Mouse (Mus musculus): ENCODE results near the gene Spint1. TPM values are rescaled to one million over a fixed set of nuclear protein-coding genes. Genes with fewer than 3 reads are reported as not detected.

Spint1 gene
- total RNA-seq, 2 experiments from 2014 or later: 1.3 to 1.4 TPM

DNA sequence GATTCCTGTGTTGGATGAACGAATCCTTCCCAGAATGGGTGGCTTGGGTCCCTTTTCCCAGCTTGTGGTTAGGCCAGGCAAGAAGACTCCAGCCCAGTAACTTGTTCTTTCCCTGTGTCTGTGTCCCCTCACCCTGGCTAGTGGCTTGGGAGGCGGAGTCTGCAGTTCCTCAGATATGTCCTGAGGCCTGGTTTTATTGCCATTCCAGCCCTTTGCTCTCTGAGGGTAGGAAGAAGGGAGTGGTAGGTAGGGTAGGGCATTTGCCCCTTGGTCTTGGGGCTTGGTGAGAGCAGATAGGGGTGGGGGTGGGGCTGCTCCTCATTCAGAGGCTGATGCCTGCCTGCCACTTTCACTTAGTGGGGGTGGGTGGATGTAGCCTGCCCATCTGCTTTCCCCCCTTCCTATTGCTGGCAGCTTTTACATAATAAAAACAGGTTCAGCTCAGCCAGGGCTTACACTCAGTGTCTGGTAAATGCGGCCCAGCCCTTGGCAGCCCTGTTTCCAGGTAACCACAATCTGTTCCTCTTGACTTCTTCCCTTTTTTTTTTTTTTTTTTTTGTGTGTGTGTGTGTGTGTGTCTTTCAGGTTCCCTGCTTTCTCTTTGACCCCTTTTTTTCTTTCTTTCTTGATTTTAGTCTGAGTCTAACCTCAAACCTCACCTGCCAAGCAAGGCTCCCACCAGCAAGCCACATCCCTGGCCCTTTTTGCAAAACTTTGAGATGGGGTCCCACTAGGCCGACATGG lies 3.1 kb downstream of the Spint1 start:
- intact Hi-C loops (cut with DNase I): no loop called here
- DNase-seq (ENCODE audit: low spot score in 2 of 2): no peak

DNA sequence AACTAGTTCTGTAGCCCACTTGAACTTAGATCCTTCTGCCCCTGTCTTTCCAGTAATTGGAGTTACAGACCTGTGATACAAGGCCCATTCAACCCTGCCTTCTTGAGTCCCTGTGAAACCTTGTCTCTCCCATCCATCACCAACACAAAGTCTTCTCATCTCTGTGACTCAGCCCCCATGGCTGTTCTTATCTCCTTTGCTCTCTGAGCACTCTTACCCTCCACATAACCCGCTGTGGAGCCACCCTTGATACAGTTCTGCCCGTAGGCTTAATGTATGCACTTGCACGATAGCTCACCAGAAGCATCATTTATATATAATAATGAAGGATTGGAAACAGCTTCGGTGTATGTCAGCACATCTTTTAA lies 3.6 kb downstream of the Spint1 start:
- no peak for DNase-seq (ENCODE audit: low spot score in 2 of 2)
- intact Hi-C loops (cut with DNase I): no loop called here

DNA sequence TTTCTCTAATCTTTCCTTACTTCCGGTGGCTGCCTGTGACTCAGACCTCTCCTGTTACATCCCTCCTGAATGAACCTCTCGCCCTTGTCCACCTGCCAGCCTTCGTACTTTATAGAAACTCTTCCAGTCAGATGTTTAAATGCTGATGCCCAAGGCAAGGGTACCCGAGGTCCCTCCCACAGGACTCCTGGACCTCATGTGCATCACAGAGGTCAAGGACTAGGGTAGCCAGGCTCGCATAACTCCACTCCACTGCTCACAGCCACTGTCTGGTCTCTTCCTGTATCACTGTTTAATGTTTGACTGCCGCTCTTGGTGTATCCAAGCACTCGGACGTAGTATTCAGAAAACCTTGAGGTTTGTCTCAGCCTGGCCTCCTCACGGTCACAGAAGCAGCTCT lies 5.4 kb downstream of the Spint1 start:
- intact Hi-C loops (cut with DNase I): no loop called here
- no peak for DNase-seq (ENCODE audit: low spot score in 2 of 2)

DNA sequence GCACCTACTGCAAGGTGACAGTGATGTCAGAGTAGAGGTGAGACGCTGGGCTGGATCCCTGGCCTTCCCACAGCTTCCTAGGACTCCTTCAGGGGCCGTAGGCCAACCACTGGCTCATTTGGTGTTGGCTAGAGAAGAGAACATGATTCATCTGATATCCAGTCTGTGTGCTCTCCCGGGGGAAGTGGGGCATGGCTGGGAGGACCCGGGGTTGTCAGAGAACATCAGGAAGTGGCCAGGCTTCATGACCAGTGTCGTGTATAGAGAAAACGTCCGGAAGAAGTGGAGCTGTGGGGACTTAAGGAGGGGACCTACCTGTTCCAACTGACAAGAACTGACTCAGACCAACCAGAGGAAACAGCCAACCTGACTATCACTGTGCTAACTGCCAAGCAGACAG lies 8.1 kb downstream of the Spint1 start:
- intact Hi-C loops (cut with DNase I): no loop called here
- DNase-seq (ENCODE audit: low spot score in 2 of 2): no peak

DNA sequence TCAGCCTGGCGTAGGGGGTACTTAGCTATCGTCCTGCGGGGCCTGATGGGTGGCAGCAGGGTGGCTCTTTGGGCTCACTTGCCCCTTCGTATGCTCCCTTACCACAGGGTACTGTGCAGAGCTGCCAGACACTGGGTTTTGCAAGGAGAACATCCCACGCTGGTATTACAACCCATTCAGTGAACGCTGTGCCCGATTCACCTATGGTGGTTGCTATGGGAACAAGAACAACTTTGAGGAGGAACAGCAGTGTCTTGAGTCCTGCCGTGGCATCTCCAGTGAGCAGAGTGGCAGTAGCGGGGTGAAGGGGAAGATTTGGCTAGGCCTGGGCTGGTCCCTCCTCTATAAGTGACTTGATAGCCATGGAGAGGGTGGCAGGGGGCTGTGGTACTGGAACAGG lies 10.7 kb downstream of the Spint1 start:
- no peak for DNase-seq (ENCODE audit: low spot score in 2 of 2)

DNA sequence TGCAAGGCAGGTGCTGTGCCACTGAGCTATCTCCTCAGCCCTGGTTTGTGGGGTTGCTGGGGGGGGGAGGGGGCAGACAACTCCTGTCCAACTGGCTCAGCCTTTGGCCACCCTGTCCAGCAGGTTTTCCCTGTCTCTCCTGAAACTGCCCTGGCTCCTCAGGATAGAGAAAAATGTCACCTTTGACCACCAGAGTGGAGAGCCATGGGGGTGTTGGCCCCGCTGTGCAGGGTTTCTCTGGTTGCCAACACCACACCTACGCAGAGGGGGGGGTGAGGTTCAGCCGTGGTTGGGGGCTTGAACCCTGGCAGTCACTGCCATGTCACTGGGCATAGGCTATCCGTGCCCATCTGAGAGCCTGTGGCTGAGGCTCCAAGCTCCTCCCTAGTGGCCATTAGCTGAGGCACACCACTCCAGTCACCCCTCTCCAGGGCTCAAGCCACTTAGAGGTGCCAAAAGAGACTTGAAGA lies 12.5 kb downstream of the Spint1 start:
- DNase-seq (ENCODE audit: low spot score in 2 of 2): no peak
- intact Hi-C loops (cut with DNase I): loop anchor here (1.0 kb wide), 1 partner anchor 39 kb away; the partner anchor contains the start of gene Vps18

More for the DNA sequence above, 10.7 kb downstream of the Spint1 start:
- intact Hi-C loops (cut with DNase I): no loop called here

DNA sequence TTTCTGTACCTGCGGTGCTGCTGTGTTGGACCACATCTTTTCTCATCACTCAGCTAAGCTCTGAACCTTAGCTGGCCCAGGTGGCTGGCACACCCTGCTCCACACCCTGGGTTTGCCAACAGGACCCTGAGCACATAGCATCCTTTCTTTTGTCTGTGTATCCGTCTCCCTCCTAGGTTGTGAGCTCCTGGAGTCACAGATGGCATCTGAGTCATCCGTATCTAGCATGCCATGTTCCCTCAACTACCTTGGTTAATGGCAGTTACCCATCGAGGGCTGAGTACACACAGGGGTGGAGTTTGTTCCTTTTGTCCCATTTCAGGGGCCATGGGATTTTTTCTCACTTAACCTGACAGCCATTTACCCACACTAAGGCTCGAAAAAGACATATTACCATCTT lies 13.2 kb downstream of the Spint1 start:
- no peak for DNase-seq (ENCODE audit: low spot score in 2 of 2)
- intact Hi-C loops (cut with DNase I): loop anchor here (1.0 kb wide), 1 partner anchor 38 kb away; the partner anchor contains the start of gene Vps18

DNA sequence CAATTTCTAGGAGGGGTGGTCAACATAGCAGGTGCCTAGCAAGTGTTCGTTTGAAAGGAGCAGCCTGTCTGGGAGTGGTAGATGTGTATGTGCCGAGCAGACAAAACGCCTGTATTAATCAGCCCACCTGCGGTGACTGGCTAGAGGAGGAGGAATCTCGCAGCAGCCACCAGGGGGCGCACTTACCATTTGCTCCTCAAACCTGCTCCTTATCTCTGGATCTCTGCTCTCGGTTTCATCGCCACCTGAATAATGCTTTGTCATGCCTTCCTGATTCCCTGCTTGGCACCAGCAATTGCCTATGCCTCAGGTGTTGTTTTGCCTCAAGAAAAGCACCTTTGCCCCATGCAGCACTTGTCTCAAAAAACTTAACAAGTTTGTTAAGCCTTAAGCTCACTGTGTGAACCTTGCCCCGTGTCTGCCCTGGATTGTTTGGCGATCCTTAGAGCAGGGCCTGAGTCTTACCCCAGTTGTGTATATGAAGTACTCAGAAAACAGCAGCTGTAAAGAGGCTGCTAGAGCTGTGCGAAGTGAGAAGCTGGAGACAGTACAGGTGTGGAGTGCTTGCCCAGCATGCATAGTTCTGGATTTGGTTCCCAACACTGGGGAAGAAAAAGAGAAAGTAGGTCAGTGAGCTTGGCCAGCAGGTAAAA lies 13.8 kb downstream of the Spint1 start:
- intact Hi-C loops (cut with DNase I): loop anchor here (1.0 kb wide), 1 partner anchor 37 kb away; the partner anchor contains the start of gene Vps18
- DNase-seq (ENCODE audit: low spot score in 2 of 2): peak; percentile 67 to 74

DNA sequence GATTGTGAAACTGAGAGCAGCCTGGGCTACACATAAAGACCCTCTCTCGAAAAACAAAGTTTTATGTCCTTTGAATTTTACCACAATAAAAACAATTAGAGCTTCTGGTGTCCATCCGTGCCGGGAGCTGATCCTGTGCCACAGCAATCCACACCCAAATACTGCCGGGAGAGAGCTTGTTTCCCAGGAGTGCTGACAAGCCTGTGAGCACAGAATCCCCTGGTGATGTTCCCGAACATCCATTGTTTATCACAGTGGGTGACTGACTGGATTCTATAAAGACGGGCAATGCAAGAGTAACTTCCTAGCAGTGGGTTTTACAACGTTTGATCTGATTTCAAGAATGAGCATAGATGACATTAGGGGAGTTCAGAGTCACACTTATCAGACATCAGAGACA lies 17.8 kb downstream of the Spint1 start:
- no peak for DNase-seq (ENCODE audit: low spot score in 2 of 2)
- intact Hi-C loops (cut with DNase I): no loop called here

DNA sequence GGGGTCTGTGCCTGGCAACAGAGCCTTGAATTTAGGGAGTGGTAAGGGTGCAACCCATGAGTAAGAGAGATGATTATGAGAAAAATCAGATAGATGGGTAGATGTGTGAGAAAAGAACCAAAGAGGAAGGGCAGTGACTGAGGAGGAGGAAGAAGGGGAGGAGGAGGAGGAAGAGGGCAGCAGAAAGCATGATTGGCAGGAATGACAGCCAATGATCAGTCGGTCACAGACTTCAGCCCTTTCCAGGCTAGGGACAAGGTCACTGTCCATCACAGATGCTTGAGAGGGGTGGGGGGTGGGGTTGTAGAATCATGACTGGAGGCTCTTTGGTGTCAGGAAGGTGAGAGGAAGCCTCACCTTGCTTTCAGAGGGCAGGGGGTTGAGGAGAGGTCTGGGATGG lies 23.4 kb downstream of the Spint1 start:
- DNase-seq (ENCODE audit: low spot score in 2 of 2): no peak
- intact Hi-C loops (cut with DNase I): no loop called here

DNA sequence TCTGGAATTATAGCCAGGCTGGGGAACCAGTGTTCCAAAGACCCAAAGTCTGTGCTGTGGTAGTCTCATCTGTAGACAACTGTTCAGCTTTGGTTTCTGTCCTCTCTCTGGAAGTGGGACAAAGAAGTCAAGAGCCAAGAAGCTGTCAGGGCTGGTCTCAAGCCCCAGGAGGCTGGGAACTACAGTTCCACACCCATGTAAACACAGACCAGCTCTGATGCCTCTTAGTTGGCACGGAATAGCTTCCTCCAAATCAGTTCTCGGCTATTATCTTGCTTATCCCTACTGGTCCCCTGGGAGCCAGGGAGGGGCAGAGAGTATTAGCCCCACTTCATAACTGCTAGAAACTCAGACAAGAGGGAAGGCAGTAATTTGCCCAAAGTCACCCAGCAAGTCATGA lies 24.2 kb downstream of the Spint1 start:
- no peak for DNase-seq (ENCODE audit: low spot score in 2 of 2)
- intact Hi-C loops (cut with DNase I): no loop called here

DNA sequence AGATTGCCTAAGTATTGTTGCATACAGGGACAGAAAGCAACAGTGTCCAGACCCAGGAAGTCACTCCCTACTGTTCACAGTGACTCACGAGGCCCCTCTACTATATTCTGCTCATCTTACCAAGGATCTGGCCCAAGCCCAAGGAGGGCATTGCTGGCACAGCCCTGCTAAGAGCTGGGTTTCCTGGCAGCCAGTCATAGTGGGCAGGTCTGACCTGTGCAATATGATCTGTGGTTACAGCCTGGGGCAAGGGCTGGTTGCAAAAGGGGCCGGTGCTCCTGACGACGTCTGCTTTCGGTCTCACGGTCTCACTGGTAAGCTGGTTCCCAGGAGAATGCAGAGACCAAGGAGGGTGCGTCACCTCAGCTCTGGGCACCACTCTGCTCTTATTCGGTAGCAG lies 25.8 kb downstream of the Spint1 start:
- DNase-seq (ENCODE audit: low spot score in 2 of 2): no peak
- intact Hi-C loops (cut with DNase I): no loop called here

DNA sequence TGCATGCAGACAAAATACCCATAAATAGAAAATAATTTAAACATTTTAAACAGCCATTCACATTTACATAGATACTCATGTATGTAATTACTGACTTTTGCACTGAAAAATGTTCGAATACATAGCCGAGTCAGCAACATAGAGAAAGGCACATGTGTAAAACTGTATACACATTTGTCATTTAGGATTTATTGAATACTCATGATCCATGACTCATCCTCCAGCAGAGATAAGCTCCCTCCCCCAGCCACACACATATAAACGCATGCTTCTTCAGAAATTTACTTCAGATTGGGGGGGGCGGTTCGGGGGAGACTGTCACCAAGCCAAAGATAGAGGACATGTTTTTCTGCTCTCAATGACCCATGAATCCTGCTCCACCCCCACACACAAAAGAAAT lies 26.7 kb downstream of the Spint1 start:
- intact Hi-C loops (cut with DNase I): no loop called here
- no peak for DNase-seq (ENCODE audit: low spot score in 2 of 2)

DNA sequence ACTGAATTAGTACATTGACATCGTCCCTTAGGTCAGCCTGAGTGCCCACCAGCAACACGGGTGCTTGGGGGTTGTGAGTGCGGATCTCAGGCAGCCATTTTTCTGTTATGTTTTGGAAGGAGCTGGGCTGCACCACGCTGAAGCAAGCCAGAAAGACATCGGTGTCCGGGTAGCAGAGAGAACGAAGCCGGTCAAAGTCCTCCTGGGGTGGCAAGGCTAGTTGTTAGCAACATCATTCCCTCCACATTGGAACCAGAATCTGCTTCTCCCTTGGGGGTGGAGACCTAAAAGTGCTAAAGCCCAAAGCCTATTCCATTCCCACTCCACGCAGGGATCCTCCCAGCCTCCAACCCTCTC lies 33.1 kb downstream of the Spint1 start:
- no peak for DNase-seq (ENCODE audit: low spot score in 2 of 2)
- intact Hi-C loops (cut with DNase I): no loop called here

DNA sequence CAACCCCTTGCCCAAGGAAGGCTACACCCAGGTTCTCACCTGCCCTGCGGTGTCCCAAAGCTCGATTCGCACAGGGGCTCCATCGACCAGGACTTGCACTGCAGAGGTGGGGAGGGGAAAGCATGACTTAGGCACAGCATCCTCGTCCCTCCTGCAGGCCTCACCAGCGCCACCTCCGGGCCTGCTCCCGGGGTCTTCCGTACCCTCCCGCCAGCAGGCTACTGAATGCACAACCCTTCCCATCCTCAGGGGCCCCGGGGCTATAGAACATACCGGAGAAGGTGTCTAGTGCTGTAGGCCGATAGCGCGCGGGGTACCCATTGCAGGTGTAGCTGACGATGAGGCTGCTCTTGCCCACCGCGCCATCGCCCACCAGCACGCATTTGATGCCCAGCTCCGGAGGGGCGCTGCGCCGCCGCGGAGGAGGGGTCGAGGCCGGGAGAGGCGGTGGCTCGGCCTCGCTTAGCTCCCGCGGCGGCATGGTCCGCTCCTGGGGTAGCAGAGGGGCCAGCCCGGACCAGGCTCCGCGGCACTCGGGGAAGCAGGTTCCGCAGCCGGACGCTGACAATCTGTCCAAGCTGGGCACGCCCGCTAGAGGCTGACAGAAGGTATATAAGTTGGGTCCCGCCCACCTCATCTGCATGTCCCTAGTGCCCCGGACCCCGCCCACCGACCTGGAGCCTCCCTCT lies 33.6 kb downstream of the Spint1 start, which contains the start of gene Rhov:
Rhov (minus strand) TSS at position 630 of the 689 bp plus-strand sequence.
- peak; percentile 66 to 82 for DNase-seq (ENCODE audit: low spot score in 2 of 2)
- intact Hi-C loops (cut with DNase I): no loop called here

DNA sequence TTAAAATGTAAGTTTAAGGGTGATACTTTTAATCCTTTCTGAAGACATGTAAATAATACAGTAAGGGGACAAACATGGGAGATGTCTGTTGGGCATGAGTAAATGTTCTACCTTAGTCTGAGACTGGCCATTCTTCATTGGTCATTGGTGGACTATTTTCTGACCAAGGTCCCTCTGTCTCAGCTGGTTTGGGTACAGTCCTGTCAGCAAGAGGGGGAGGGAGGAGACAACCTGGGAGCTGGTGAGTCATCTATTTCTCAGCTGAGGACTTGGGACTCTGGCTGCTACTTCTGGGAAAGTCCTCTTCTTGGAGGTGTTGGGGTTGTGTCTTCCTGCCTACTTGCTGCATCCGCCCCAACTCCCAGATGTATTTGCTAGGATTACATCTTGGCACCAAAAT lies 37.0 kb downstream of the Spint1 start:
- intact Hi-C loops (cut with DNase I): no loop called here
- DNase-seq (ENCODE audit: low spot score in 2 of 2): no peak

DNA sequence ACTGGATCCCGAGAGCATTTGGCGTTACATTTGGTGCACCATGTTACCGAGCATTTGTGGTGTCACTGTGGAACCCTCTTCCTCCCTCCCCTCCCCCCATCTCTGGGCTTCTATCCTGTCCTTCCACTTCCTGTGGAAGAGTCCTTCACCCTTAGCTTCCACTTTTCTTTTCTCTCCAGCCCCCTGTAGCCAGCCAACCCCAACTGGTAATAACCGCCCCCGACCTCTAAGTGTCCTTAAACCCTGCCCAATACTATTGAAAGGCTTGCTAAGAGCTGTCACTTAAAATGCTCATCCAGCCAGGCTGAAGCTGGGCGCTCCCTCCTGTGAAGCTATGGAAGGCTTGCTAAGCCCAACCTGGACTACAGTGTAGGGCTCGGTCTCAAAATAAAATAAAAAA lies 39.8 kb downstream of the Spint1 start:
- intact Hi-C loops (cut with DNase I): no loop called here
- DNase-seq (ENCODE audit: low spot score in 2 of 2): no peak

DNA sequence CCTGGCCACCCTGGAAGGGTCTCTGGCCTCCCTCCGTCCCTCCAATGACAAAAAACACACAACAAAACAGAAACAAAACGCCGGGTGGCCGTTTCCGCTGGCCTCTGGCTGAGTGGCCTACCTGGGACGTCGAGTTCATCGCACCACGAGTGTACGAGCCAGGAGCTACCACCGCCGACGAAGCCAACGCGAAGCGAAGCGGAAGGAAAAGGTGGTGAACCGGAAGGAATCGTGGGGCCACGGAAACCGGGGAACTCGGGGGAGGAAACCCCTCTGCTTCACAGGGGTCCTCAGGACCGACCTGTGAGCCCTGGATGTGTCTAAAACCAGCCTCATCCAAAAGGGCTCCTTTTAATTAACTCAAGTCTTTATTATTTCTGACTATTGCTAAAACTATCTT lies 40.6 kb downstream of the Spint1 start:
- no peak for DNase-seq (ENCODE audit: low spot score in 2 of 2)
- intact Hi-C loops (cut with DNase I): no loop called here

DNA sequence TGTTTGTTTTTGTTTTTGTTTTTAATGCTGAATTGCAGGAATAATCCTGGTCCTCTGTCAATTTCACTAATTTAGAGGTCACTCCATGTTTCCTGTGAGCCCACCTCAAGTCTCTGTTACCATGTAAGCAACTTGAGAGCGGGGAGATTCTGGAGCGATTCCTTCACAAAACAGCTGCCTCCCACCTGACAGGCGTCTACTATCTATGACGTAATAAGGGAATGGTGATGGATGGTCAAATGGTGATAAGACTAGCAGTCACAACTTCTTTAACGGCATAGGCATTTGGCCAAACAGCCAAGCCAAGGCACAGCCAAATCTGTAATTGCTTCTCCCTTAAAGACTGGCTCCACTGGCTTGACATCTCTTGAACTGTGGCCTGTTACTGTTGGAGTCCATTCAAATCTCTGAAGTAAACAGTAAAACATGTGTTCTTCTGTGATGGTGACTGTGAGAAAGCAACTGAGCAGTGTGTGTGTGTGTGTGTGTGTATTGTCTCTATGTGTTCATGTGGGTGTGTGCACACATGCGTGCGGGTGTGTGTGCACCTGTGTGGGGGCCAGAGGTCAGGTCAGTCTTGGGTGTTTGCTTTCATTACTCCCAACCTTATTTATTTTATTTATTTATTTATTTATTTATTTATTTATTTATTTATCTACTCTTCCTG lies 44.9 kb downstream of the Spint1 start:
- DNase-seq (ENCODE audit: low spot score in 2 of 2): no peak
- intact Hi-C loops (cut with DNase I): no loop called here

DNA sequence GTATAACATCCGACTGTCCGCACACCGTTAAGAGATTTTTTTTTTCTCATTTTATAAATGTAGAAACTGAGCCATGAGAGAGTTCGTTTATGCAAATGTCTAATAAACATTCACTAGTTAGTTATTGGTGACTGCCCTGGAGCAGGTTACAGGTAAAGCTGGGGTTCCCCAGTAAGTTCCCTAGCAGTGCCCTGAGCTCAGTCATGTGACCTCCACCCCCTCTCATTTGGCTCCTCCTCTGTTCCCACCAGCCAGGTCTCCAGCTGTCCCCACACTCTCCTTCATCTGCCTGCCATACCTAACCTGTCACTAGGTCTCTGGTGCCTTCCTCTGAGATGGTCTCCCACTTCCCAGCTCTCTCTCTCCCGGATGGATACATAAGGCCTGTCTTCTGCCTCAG lies 50.2 kb downstream of the Spint1 start:
- intact Hi-C loops (cut with DNase I): no loop called here
- no peak for DNase-seq (ENCODE audit: low spot score in 2 of 2)
